Mouse (Mus musculus): Measurements from ENCODE around the gene P4hb.

- TF ChIP-seq ZC3H11A (IDR thresholded peaks at IDR 0.05; ENCODE audit: borderline replicate concordance, low read depth, low read length) = no peak
- TF ChIP-seq HCFC1 (IDR thresholded peaks at IDR 0.05; ENCODE audit: borderline replicate concordance, insufficient read depth, low read length) = no peak
- TF ChIP-seq MAFK (IDR thresholded peaks at IDR 0.05; ENCODE audit: insufficient read depth, low read depth, low read length) = no peak
- TF ChIP-seq CHD2 (IDR thresholded peaks at IDR 0.05; ENCODE audit: low read depth, low read length) = no peak
Observed at GRCm38 (mm10) chr11:120616617-120617294, 43.7 kb upstream of the P4hb start.
